16 mouse cellular contexts compared by ENCODE assay signal in genomic region chr1:21499815-21500534, GRCm38 (mm10).
A peak's percentile ranks its signal among the peaks of the same experiment; 100 is the strongest.
DNase-seq lines count a peak whose midpoint lies in the region; ATAC-seq lines count a peak whose summit lies in the region.
"Had no signal": no experiment of that assay in that cellular context is flagged by ENCODE, and none has a peak within 500 bp of the region (broad histone marks: within the 10 kb centered on the region; RNA-seq: fewer than 3 reads in every experiment).

No protein-coding gene starts in this region.

- H3K4me2 ChIP-seq in kidney, embryonic 15.5 days: 0 out of 2 replicates have a peak overlapping the region, but pooled peaks have one; percentile 21
- H3K4me2 ChIP-seq: intestine, embryonic 15.5 days; liver, embryonic 15.5 days; midbrain, embryonic 11.5 days had no signal

- WGBS in kidney, embryonic 15.5 days: 41% methylated on average over 10 of the region's 10 CpGs

- no peak for ATAC-seq in kidney, embryonic 15.5 days (replicated peaks; ENCODE audit: low FRiP score)
- peak; percentile 54 for ATAC-seq in CD4-positive, CD25-positive, alpha-beta regulatory T cell, adult 4 months
- ATAC-seq: intestine, embryonic 15.5 days had no signal

- DNase-seq in kidney, adult 9 months: no peak
- peak; percentile 34 for DNase-seq in 416B (ENCODE audit: low read depth)
- peak; percentile 8 for DNase-seq in induced T-regulatory cell, adult 2 months (ENCODE audit: low read depth)
- DNase-seq in ovary, postnatal 36 days (ENCODE audit: low spot score): no peak
- no peak for DNase-seq in ovary, postnatal 10 days (ENCODE audit: low spot score)
- DNase-seq: cerebellum, adult 11-12 months; gastrocnemius, postnatal 36 days; kidney, postnatal 25 days; lung, postnatal 4 days; thymus, adult 18-20 months had no signal

- no peaks in the 10 kb centered on the region for H3K27me3 ChIP-seq in kidney, embryonic 15.5 days
- H3K27me3 ChIP-seq: intestine, embryonic 15.5 days; liver, embryonic 15.5 days had no signal

- H3K4me1 ChIP-seq in kidney, embryonic 15.5 days: peaks cover 5% of the 10 kb centered on the region; the same call in 1 of the 2 replicates
- H3K4me1 ChIP-seq: heart, embryonic 10.5 days; intestine, embryonic 15.5 days; liver, embryonic 15.5 days had no signal

- H3K27ac ChIP-seq in kidney, embryonic 15.5 days: no peak overlapping the region
- H3K27ac ChIP-seq: heart, embryonic 10.5 days; intestine, embryonic 15.5 days; liver, embryonic 15.5 days had no signal

- no peak overlapping the region for H3K4me3 ChIP-seq in kidney, embryonic 15.5 days (replicated peaks)
- H3K4me3 ChIP-seq: heart, embryonic 10.5 days; intestine, embryonic 15.5 days; liver, embryonic 15.5 days had no signal

- no peak overlapping the region for H3K9ac ChIP-seq in kidney, embryonic 15.5 days
- H3K9ac ChIP-seq: intestine, embryonic 15.5 days; liver, embryonic 15.5 days had no signal

- no peaks in the 10 kb centered on the region for H3K9me3 ChIP-seq in kidney, embryonic 15.5 days (replicated peaks)
- H3K9me3 ChIP-seq: heart, embryonic 10.5 days; intestine, embryonic 15.5 days; liver, embryonic 15.5 days had no signal

- no peaks in the 10 kb centered on the region for H3K36me3 ChIP-seq in kidney, embryonic 15.5 days
- H3K36me3 ChIP-seq: heart, embryonic 10.5 days; intestine, embryonic 15.5 days; liver, embryonic 15.5 days had no signal

Comparison
In these comparisons a context has a peak if more than half of its experiments do, and no peak if none do; other contexts are left out.
1. DNase-seq: peak in 416B (single experiment) and induced T-regulatory cell, adult 2 months (single experiment); none in kidney, adult 9 months (single experiment), ovary, postnatal 36 days (single experiment) and ovary, postnatal 10 days (single experiment).